Mouse (Mus musculus) embryonic facial prominence, embryonic 10.5 days (tissue): ENCODE data around the gene Zcchc4. TPM values are rescaled to one million over a fixed set of nuclear protein-coding genes. Genes with fewer than 3 reads are reported as not detected.
A peak's percentile ranks its signal among the peaks of the same experiment; 100 is the strongest.
"Not testable (repeated sequence)": the region's sequence is repeated elsewhere in the genome, so short reads cannot be mapped to it uniquely, and the experiment has no call there.

Experiments used
- DNase-seq: peaks from one replicate; pipeline ENCODE4 v3.0.0-alpha.2; 2017; ENCODE audit warnings: low spot score
- H3K27ac ChIP-seq: fragments of 300-500 bp; sonication (generic); replicated peaks from 2 replicates; pipeline ENCODE4 v1.5.1; 2016; ENCODE audit warnings: mild to moderate bottlenecking
- H3K27me3 ChIP-seq: fragments of 300-500 bp; sonication (generic); replicated peaks from 2 replicates; pipeline ENCODE4 v1.6.1; 2016; ENCODE audit warnings: low read depth, mild to moderate bottlenecking; ENCODE audit not compliant: poor library complexity, severe bottlenecking
- H3K36me3 ChIP-seq: fragments of 300-500 bp; sonication (generic); replicated peaks from 2 replicates; pipeline ENCODE4 v1.6.1; 2016; ENCODE audit warnings: mild to moderate bottlenecking, moderate library complexity
- H3K4me1 ChIP-seq: fragments of 300-500 bp; sonication (generic); 2 replicates; pipeline ENCODE4 v1.6.1; 2016
- H3K4me3 ChIP-seq: fragments of 300-500 bp; sonication (generic); 2 replicates; pipeline ENCODE4 v1.5.1; 2016; ENCODE audit warnings: mild to moderate bottlenecking, moderate library complexity
- H3K9me3 ChIP-seq: fragments of 300-500 bp; sonication (generic); 2 replicates; pipeline ENCODE4 v1.6.1; 2016; ENCODE audit warnings: mild to moderate bottlenecking
- WGBS: fragments of 180-500 bp; shearing (Covaris S2); methylation state at CpG from one replicate; pipeline ENCODE4 v1.1.7; 2016; 5-methylcytosine and 5-hydroxymethylcytosine counted together
- polyA plus RNA-seq: library from polyadenylated mRNA; unstranded; fragments of >200 nt; fragmentation: Nextera tagmentation; extraction: Ambion mirVana; gene quantifications from 2 replicates; pipeline ENCODE4 v1.2.1, GENCODE M21; 2016

Zcchc4 gene
- polyA plus RNA-seq, 1 experiment from 2014 or later = 22.6 TPM

- WGBS = 91% methylated on average over 6 of the region's 6 CpGs
- Histone ChIP-seq H3K4me3 (no peak overlapping the region), H3K27me3 (no peaks in the 10 kb centered on the region), H3K36me3 (peaks cover 26% of the 10 kb centered on the region; the same call in 1 of the 2 replicates), H3K27ac (no peak overlapping the region), H3K4me1 (no peaks in the 10 kb centered on the region), H3K9me3 (no peaks in the 10 kb centered on the region)
- DNase-seq = no peak
These were observed 19.2 kb upstream of the Zcchc4 start for GRCm38 (mm10) chr5:52755989-52756388.

- H3K4me1 ChIP-seq = no peaks in the 10 kb centered on the region
- no peaks in the 10 kb centered on the region for H3K9me3 ChIP-seq
- WGBS = 90% methylated on average over 7 of the region's 7 CpGs
- peaks cover 23% of the 10 kb centered on the region for H3K36me3 ChIP-seq
- DNase-seq = no peak
- no peak overlapping the region for H3K4me3 ChIP-seq
- H3K27me3 ChIP-seq = no peaks in the 10 kb centered on the region
- no peak overlapping the region for H3K27ac ChIP-seq
These were observed 12.6 kb upstream of the Zcchc4 start for GRCm38 (mm10) chr5:52762586-52762985.

- H3K36me3 ChIP-seq = peaks cover 14% of the 10 kb centered on the region
- no peaks in the 10 kb centered on the region for H3K9me3 ChIP-seq
- H3K27ac ChIP-seq = no peak overlapping the region
- H3K27me3 ChIP-seq = no peaks in the 10 kb centered on the region
- H3K4me3 ChIP-seq = no peak overlapping the region
- no peak for DNase-seq
- H3K4me1 ChIP-seq = no peaks in the 10 kb centered on the region
- 88% methylated on average over 5 of the region's 5 CpGs for WGBS
These were observed 942 bp upstream of the Zcchc4 start for GRCm38 (mm10) chr5:52774267-52774666.

- H3K4me3 ChIP-seq, H3K36me3 ChIP-seq, H3K27ac ChIP-seq, H3K27me3 ChIP-seq, H3K9me3 ChIP-seq, DNase-seq, H3K4me1 ChIP-seq: not testable (repeated sequence)
- 89% methylated on average over 8 of the region's 8 CpGs for WGBS
These were observed 1.5 kb downstream of the Zcchc4 start for GRCm38 (mm10) chr5:52776466-52777354.

DNA sequence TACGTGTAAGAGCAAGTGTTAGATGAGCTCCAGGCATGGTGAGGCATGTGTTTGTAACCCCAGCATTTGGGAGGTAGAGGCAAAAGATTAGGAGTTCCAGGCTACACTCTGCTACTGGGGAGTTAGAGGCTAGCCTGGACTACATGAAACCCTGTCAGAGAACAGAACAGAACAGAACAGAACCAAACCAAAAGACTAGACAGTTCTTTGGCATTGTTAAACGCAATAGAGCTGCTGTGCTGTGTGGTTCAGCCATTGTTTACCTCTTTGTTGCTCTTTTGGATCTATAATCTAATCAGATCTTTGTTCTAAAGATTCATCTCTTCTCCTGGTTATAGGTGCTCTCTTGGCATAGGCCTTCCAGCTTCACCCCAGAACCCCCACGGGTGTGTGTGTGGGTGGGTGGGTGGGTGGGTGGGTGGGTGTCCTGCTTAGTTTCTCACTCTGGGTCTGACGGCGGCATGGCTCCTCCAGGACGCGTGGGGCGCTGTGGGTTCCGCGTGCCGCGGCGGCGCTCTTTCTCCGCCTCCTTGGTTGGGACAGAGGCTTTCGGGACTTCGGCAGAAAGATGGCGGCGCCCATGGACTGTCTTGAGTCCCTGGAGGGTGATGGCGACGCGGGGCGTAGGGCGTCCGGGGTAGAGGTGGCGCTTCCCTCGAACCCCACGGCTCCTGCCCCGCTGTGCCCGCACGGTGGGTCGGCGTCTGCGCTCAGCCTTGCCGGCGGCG lies 7.5 kb downstream of the Zcchc4 start:
- Histone ChIP-seq H3K9me3 (no peaks in the 10 kb centered on the region), H3K36me3 (peaks cover 20% of the 10 kb centered on the region), H3K4me1 (peaks cover 3% of the 10 kb centered on the region; the same call in 1 of the 2 replicates), H3K27me3 (no peaks in the 10 kb centered on the region), H3K4me3 (peak overlapping the region; percentile 84), H3K27ac (peak overlapping the region; percentile 94)
- DNase-seq = peak; percentile 92
- 4% methylated on average over 37 of the region's 37 CpGs for WGBS

- Histone ChIP-seq H3K4me1 (peaks cover 3% of the 10 kb centered on the region; the same call in 1 of the 2 replicates), H3K27ac (peak overlapping the region; percentile 94), H3K9me3 (no peaks in the 10 kb centered on the region), H3K27me3 (no peaks in the 10 kb centered on the region), H3K4me3 (peak overlapping the region; percentile 84), H3K36me3 (peaks cover 20% of the 10 kb centered on the region)
- no peak for DNase-seq
- WGBS = under 1% methylated on average over 9 of the region's 9 CpGs
These were observed 8.0 kb downstream of the Zcchc4 start for GRCm38 (mm10) chr5:52783251-52783620.

- Histone ChIP-seq H3K36me3 (peaks cover 26% of the 10 kb centered on the region), H3K9me3 (no peaks in the 10 kb centered on the region), H3K27me3 (no peaks in the 10 kb centered on the region), H3K4me3 (peak overlapping the region; percentile 84), H3K4me1 (peaks cover 3% of the 10 kb centered on the region; the same call in 1 of the 2 replicates), H3K27ac (no peak overlapping the region)
- WGBS = 79% methylated on average over 2 of the region's 2 CpGs
- no peak for DNase-seq
These were observed 8.7 kb downstream of the Zcchc4 start for GRCm38 (mm10) chr5:52783957-52784356.

DNA sequence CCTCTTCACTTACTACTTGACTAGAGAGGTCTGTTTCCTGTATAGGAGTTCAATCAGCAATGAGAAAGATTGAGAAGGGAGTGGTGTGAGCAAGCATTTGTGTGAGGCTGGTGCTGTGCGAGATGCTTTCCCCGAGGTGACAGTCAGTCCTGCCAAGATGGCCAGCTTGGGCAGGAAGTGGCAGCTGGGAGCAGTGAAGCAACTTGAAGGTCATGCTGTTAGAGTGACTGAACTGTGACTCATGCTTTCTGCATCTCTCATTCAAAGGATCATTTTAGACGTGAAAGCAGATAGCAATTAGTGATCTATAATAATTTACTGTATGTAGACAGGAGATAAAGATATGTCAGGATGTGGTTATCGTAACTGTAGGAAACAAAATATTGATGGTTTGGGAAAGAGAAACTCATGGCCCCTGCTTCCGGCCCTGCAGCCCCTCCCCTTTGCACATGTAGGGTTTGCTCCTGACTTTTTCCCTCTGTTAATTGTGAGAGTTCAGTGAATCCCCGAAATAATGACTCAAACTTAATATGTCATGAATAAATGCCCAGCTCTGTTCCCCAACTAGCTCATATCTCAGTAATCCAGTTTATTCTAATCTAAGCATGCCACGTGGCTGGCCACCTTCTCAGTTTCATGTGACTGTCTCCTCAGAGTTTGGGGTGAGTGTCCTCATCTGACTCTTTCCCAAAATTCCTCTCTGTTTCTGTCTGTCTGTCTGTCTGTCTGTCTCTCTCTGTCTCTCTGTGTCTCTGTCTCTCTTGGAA lies 11.5 kb downstream of the Zcchc4 start:
- peaks cover 7% of the 10 kb centered on the region for H3K4me1 ChIP-seq

DNA sequence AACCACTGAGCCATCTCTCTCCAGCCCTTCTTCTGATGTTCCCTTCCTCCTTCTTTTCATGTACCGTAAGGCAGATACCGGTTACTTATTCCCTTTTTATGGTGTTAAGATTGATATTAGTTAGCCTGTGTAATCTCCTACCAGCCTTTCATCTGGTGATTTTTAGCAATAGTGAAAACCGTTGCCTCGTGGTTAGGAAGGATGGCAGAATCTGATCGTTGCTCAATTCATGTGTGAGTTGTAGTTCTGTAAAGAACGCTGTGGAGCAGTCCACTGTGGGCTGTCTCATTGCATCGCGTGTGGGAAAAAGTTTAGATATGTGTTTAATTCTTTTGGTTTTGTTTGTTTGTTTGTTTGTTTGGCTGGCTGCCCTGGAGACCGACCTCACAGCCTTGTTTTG lies 18.0 kb downstream of the Zcchc4 start:
- H3K36me3 ChIP-seq = peaks cover 54% of the 10 kb centered on the region
- whole genome bisulfite sequencing = 96% methylated on average over 9 of the region's 9 CpGs
- H3K9me3 ChIP-seq = no peaks in the 10 kb centered on the region
- no peak overlapping the region for H3K4me3 ChIP-seq
- no peak overlapping the region for H3K27ac ChIP-seq
- no peak for DNase-seq
- peaks cover 4% of the 10 kb centered on the region; the same call in 1 of the 2 replicates for H3K4me1 ChIP-seq
- no peaks in the 10 kb centered on the region for H3K27me3 ChIP-seq

More for the DNA sequence above, 11.5 kb downstream of the Zcchc4 start:
- Histone ChIP-seq H3K9me3 (no peaks in the 10 kb centered on the region), H3K4me3 (no peak overlapping the region), H3K27me3 (no peaks in the 10 kb centered on the region), H3K36me3 (peaks cover 41% of the 10 kb centered on the region), H3K27ac (no peak overlapping the region)
- 88% methylated on average over 7 of the region's 7 CpGs for WGBS
- DNase-seq = no peak

- no peak overlapping the region for H3K4me3 ChIP-seq
- H3K4me1 ChIP-seq = peaks cover 4% of the 10 kb centered on the region; the same call in 1 of the 2 replicates
- H3K27me3 ChIP-seq = no peaks in the 10 kb centered on the region
- H3K27ac ChIP-seq = no peak overlapping the region
- DNase-seq = no peak
- peaks cover 56% of the 10 kb centered on the region for H3K36me3 ChIP-seq
- no peaks in the 10 kb centered on the region for H3K9me3 ChIP-seq
- WGBS = 93% methylated on average over 9 of the region's 9 CpGs
These were observed 18.9 kb downstream of the Zcchc4 start for GRCm38 (mm10) chr5:52794109-52794508.

DNA sequence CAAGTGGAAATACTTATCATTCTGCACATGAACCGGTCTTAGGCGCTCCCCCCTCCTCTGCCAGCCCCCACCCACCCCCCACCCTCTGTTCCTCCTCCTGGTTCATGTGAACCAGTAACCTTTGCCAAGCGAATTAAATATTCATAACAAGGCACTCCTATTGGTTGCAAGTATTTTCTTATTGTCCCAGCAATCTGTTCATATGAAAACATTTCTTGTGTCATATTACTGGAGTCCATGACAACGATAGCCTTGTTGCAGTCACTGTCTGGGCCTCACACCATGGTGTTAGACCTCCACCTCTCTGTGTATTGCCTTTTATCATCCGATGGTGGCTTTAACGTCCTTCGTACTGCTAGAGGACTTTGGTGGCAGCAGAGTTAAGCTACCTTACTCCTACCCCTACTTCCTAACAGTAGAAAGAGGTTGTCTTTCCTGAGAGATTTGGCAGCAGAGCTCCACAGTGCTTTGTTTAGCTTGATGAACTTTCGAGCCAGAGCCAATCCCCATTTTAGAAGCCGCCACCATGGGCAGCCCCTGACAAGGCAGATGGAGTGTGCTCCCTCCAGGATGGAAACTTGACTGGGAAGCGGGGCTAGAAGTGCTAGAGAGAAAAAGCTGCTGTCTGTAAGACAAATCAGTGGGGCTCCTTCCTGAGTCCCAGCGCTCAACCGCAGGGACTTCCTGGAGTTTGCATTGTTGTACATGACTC lies 24.2 kb downstream of the Zcchc4 start:
- H3K4me1 ChIP-seq = no peaks in the 10 kb centered on the region
- no peaks in the 10 kb centered on the region for H3K9me3 ChIP-seq
- DNase-seq = no peak
- 92% methylated on average over 12 of the region's 12 CpGs for WGBS
- H3K4me3 ChIP-seq = no peak overlapping the region
- peaks cover 72% of the 10 kb centered on the region for H3K36me3 ChIP-seq
- H3K27ac ChIP-seq = no peak overlapping the region
- no peaks in the 10 kb centered on the region for H3K27me3 ChIP-seq

DNA sequence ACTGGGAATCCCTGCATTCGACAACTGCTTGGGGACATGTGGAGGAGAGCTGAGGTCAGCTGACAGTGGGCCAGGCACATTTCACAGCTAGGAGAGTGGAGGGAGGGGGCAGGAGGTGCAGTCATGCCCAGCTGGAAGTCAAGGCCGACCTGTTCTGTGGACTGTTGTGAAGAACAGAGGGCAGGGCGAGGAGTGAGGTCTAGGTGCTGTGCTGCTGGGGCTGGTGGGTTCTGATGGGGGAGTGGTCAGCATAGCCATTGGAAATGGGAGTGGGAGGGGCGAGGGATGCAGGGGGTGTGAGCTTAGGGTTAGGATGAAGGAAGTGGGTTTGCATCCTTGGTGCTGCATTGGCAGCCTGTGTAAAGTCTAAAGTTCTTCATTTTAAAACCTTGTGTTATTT lies 30.6 kb downstream of the Zcchc4 start:
- no peak overlapping the region for H3K4me3 ChIP-seq
- 78% methylated on average over 4 of the region's 4 CpGs for WGBS
- H3K4me1 ChIP-seq = peaks cover 6% of the 10 kb centered on the region; the same call in 1 of the 2 replicates
- H3K27me3 ChIP-seq = no peaks in the 10 kb centered on the region
- H3K9me3 ChIP-seq = no peaks in the 10 kb centered on the region
- peaks cover 71% of the 10 kb centered on the region for H3K36me3 ChIP-seq
- DNase-seq = no peak
- no peak overlapping the region for H3K27ac ChIP-seq
